Mouse (Mus musculus) erythroblast, embryonic 14.5 days (primary cell): ENCODE results near the gene Fstl3.

ENCODE experiments used
- GATA1 ChIP-seq: IDR thresholded peaks from 2 replicates; pipeline ENCODE4 v1.6.1; 2012; ENCODE audit warnings: low read length, inconsistent platforms, mixed read lengths
- TAL1 ChIP-seq: IDR thresholded peaks from 3 replicates; pipeline ENCODE4 v1.6.1; 2012; ENCODE audit warnings: low read length, inconsistent platforms, mixed read lengths

DNA sequence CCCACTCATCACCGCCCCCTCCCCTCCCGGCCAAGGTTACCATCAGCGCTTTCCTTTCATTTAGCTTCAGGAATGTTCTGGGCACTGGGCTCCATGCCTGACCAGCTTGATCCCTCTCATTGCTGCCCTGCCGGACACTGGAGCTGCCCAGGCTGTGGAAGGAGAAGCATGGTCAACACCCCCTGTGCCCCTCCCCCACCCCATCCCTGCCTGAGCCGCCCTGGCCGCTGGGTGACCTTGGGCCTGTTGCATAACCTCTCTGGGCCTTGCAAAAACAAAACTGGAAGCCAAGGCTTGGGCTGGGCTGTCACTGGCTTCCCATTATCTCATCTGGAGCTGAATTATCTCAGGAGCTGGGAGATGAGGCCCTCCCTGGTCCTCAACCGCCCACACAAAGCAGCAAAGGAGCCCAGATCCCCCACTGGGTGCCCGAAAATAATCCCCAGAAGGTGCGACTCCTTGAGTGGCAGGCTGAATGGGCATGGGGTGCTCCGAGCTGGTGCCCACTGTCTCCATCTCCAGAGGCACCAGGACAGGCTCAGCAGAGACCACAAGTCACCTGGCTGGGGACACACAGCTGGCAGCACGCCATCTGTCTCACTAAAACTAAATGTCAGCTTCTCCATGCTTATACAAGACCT lies 25.4 kb downstream of the Fstl3 start:
- TF ChIP-seq TAL1: no peak
- no peak for TF ChIP-seq GATA1
